In the genomic region with DNA sequence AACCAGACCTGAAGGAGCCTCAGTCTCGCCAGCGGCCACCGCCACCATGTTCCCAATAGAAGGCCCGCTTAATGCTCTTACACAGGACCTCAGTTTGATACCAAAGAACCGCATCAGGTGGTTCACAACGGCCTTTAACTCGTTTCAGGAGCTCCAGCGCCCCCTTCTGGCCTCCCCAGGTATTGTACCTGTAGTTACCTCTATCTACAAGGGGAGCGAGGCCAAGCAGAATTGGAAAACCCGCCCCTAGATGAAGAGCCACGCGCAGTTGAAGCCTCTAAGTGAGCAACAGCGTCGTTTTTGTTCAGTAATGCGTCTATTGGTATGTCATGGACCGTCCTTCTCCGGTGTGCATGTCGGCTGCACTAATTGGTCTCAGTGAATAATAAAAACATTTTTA, we compare ENCODE assay signal across 9 mouse cellular contexts. TPM values are rescaled to one million over a fixed set of nuclear protein-coding genes. Genes with fewer than 3 reads are reported as not detected.
DNase-seq lines count a peak whose midpoint lies in the region; ATAC-seq lines count a peak whose summit lies in the region.
"Had no signal": no experiment of that assay in that cellular context is flagged by ENCODE, and none has a peak within 500 bp of the region (broad histone marks: within the 10 kb centered on the region; RNA-seq: fewer than 3 reads in every experiment).

No protein-coding gene starts in this region.

- DNase-seq in heart, adult 11 months = peak; percentile 92
- DNase-seq in NIH3T3 (ENCODE audit: low read depth) = peak; percentile 71
- peak; percentile 63 to 85 for DNase-seq in heart, adult 18-20 months
- DNase-seq in layer of hippocampus, postnatal 25 days (ENCODE audit: extremely low spot score in 1 of 2, low spot score in 1 of 2) = peak; percentile 44 to 81
- peak; percentile 74 for DNase-seq in testis, postnatal 14 days (ENCODE audit: low spot score)

- no peak overlapping the region for H3K9ac ChIP-seq in heart, embryonic 11.5 days (ENCODE audit: low read depth, low read length)
- no peak overlapping the region for H3K9ac ChIP-seq in midbrain, embryonic 13.5 days (replicated peaks)
- H3K9ac ChIP-seq: midbrain, embryonic 12.5 days had no signal

- H3K36me3 ChIP-seq in heart, embryonic 11.5 days (ENCODE audit: control insufficient read depth, insufficient read depth, low read length) = no peaks in the 10 kb centered on the region
- no peaks in the 10 kb centered on the region for H3K36me3 ChIP-seq in midbrain, embryonic 13.5 days
- H3K36me3 ChIP-seq: midbrain, embryonic 12.5 days had no signal

- no peak overlapping the region for H3K4me2 ChIP-seq in heart, embryonic 11.5 days
- 0 out of 2 replicates have a peak overlapping the region, but pooled peaks have one; percentile 3 for H3K4me2 ChIP-seq in midbrain, embryonic 13.5 days (replicated peaks)
- H3K4me2 ChIP-seq: midbrain, embryonic 12.5 days had no signal

- H3K4me3 ChIP-seq in heart, embryonic 11.5 days (ENCODE audit: low read depth, low read length) = no peak overlapping the region
- no peak overlapping the region for H3K4me3 ChIP-seq in midbrain, embryonic 13.5 days (replicated peaks)
- H3K4me3 ChIP-seq: midbrain, embryonic 12.5 days had no signal

- H3K9me3 ChIP-seq in heart, embryonic 11.5 days (replicated peaks; ENCODE audit: control insufficient read depth, low read length) = no peaks in the 10 kb centered on the region
- no peaks in the 10 kb centered on the region for H3K9me3 ChIP-seq in midbrain, embryonic 13.5 days
- H3K9me3 ChIP-seq: midbrain, embryonic 12.5 days had no signal

- 11% methylated on average over 18 of the region's 18 CpGs for whole genome bisulfite sequencing in heart, embryonic 11.5 days (ENCODE audit: insufficient replicate concordance)
- 13% methylated on average over 18 of the region's 18 CpGs for WGBS in midbrain, embryonic 13.5 days

- peaks cover 3% of the 10 kb centered on the region; the same call in 1 of the 2 replicates for H3K27me3 ChIP-seq in heart, embryonic 11.5 days (ENCODE audit: control insufficient read depth, insufficient read depth, low read length)
- no peaks in the 10 kb centered on the region for H3K27me3 ChIP-seq in midbrain, embryonic 13.5 days
- H3K27me3 ChIP-seq: midbrain, embryonic 12.5 days had no signal

- no peaks in the 10 kb centered on the region for H3K4me1 ChIP-seq in heart, embryonic 11.5 days (ENCODE audit: control insufficient read depth, insufficient read depth, low read length)
- no peaks in the 10 kb centered on the region for H3K4me1 ChIP-seq in midbrain, embryonic 13.5 days (replicated peaks)
- H3K4me1 ChIP-seq: midbrain, embryonic 12.5 days had no signal

- H3K27ac ChIP-seq in heart, embryonic 11.5 days (ENCODE audit: low read depth, low read length) = no peak overlapping the region
- H3K27ac ChIP-seq in midbrain, embryonic 13.5 days = no peak overlapping the region
- H3K27ac ChIP-seq: midbrain, embryonic 12.5 days had no signal

- no peak for ATAC-seq in heart, embryonic 11.5 days (replicated peaks; ENCODE audit: insufficient number of reproducible peaks, low FRiP score, low TSS enrichment)
- peak; percentile 77 for ATAC-seq in common myeloid progenitor, adult 5-6 weeks (replicated peaks; ENCODE audit: low read depth, poor library complexity, severe bottlenecking)
- no peak for ATAC-seq in midbrain, embryonic 13.5 days

RNA-seq across cellular contexts. Expression of a gene that starts 12.3 kb away (rescaled TPM):
- not detected in 2 replicates for polyA plus RNA-seq in heart, embryonic 11.5 days (2014; fragmentation: Nextera tagmentation; extraction: Ambion mirVana)
- total RNA-seq in common myeloid progenitor, adult 5-6 weeks (2017) = not detected in 2 replicates
- total RNA-seq in heart, adult 18-20 months (2021) = not detected
- under 1 TPM; 0.07 to 0.16 TPM for total RNA-seq in layer of hippocampus, postnatal 25 days (2021)
- not detected in 2 replicates for polyA plus RNA-seq in midbrain, embryonic 13.5 days (2015; fragmentation: Nextera tagmentation; extraction: Ambion mirVana)
- polyA plus RNA-seq: midbrain, embryonic 12.5 days had no signal

RNA-seq across cellular contexts. Expression of a gene that starts 22.0 kb away (rescaled TPM):
- polyA plus RNA-seq in heart, embryonic 11.5 days (2014; fragmentation: Nextera tagmentation; extraction: Ambion mirVana) = not detected in 2 replicates
- total RNA-seq in common myeloid progenitor, adult 5-6 weeks (2017) = not detected in 2 replicates
- under 1 TPM in 1 of 2 experiments, not detected in 1; 0.39 TPM for total RNA-seq in heart, adult 18-20 months (2021)
- not detected for total RNA-seq in layer of hippocampus, postnatal 25 days (2021)
- not detected in 2 replicates for polyA plus RNA-seq in midbrain, embryonic 13.5 days (2015; fragmentation: Nextera tagmentation; extraction: Ambion mirVana)
- polyA plus RNA-seq: midbrain, embryonic 12.5 days had no signal

RNA-seq across cellular contexts. Expression of a gene that starts 29.6 kb away (rescaled TPM):
- 75.9 and 77.5 TPM in 2 replicates for polyA plus RNA-seq in heart, embryonic 11.5 days (2014; fragmentation: Nextera tagmentation; extraction: Ambion mirVana)
- total RNA-seq in common myeloid progenitor, adult 5-6 weeks (2017) = 57.1 and 63.0 TPM in 2 replicates
- total RNA-seq in heart, adult 18-20 months (2021) = 10 to 100 TPM; 73.5 to 85.8 TPM
- 10 to 100 TPM; 59.5 to 59.7 TPM for total RNA-seq in layer of hippocampus, postnatal 25 days (2021)
- 149 and 152 TPM in 2 replicates for polyA plus RNA-seq in midbrain, embryonic 13.5 days (2015; fragmentation: Nextera tagmentation; extraction: Ambion mirVana)

RNA-seq across cellular contexts. Expression of a gene that starts 34.8 kb away (rescaled TPM):
- polyA plus RNA-seq in heart, embryonic 11.5 days (2014; fragmentation: Nextera tagmentation; extraction: Ambion mirVana) = not detected in 2 replicates
- total RNA-seq in common myeloid progenitor, adult 5-6 weeks (2017) = not detected in 2 replicates
- not detected for total RNA-seq in heart, adult 18-20 months (2021)
- total RNA-seq in layer of hippocampus, postnatal 25 days (2021) = not detected
- not detected in 2 replicates for polyA plus RNA-seq in midbrain, embryonic 13.5 days (2015; fragmentation: Nextera tagmentation; extraction: Ambion mirVana)
- polyA plus RNA-seq: midbrain, embryonic 12.5 days had no signal

RNA-seq across cellular contexts. Expression of a gene that starts 52.1 kb away (rescaled TPM):
- polyA plus RNA-seq in heart, embryonic 11.5 days (2014; fragmentation: Nextera tagmentation; extraction: Ambion mirVana) = not detected in 2 replicates
- total RNA-seq in common myeloid progenitor, adult 5-6 weeks (2017) = not detected in 2 replicates
- total RNA-seq in heart, adult 18-20 months (2021) = not detected
- total RNA-seq in layer of hippocampus, postnatal 25 days (2021) = not detected
- polyA plus RNA-seq in midbrain, embryonic 13.5 days (2015; fragmentation: Nextera tagmentation; extraction: Ambion mirVana) = not detected in 2 replicates
- polyA plus RNA-seq: midbrain, embryonic 12.5 days had no signal
